Comparison of ENCODE assay signal across 21 mouse cellular contexts in the genomic region with DNA sequence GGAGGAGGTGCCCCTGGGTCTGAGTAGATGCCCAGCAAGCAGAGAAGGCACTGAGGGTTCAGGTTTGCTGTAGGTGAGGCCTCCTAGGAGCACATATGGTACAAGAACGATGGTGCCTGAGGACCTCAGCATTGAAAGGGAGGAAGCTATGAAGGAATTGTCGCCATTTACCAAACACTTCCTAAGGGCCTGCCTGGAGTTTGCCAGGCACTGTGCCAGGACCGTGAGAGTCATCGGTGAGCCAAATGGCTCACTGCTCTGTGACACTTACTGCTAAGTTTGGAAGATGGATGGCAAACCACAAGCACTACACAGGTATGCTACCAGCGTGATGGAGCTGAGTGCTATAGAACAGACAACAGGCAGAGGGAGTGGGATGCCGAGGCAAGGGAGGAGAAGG. TPM values are rescaled to one million over a fixed set of nuclear protein-coding genes. Genes with fewer than 3 reads are reported as not detected.
"Had no signal": no experiment of that assay in that cellular context is flagged by ENCODE, and none has a peak within 500 bp of the region (broad histone marks: within the 10 kb centered on the region; RNA-seq: fewer than 3 reads in every experiment).

No protein-coding gene starts in this region.

- H3K9me3 ChIP-seq: kidney, embryonic 15.5 days; liver, embryonic 13.5 days; midbrain, embryonic 10.5 days; midbrain, embryonic 15.5 days; neural tube, embryonic 12.5 days; neural tube, embryonic 15.5 days; stomach, embryonic 15.5 days had no signal

- H3K4me1 ChIP-seq: kidney, embryonic 15.5 days; liver, embryonic 13.5 days; midbrain, embryonic 15.5 days; neural tube, embryonic 12.5 days; neural tube, embryonic 15.5 days; stomach, embryonic 15.5 days had no signal

- ATAC-seq: midbrain, embryonic 15.5 days had no signal

- H3K4me2 ChIP-seq: kidney, embryonic 15.5 days; liver, embryonic 13.5 days; midbrain, embryonic 15.5 days; neural tube, embryonic 12.5 days; neural tube, embryonic 15.5 days; stomach, embryonic 15.5 days had no signal

- H3K27ac ChIP-seq: kidney, embryonic 15.5 days; left cerebral cortex, adult 2 months; liver, embryonic 13.5 days; midbrain, embryonic 10.5 days; midbrain, embryonic 15.5 days; neural tube, embryonic 12.5 days; neural tube, embryonic 15.5 days; stomach, embryonic 15.5 days had no signal

- DNase-seq: kidney, postnatal 10 days; kidney, postnatal 36 days; layer of hippocampus, postnatal 36 days; liver, embryonic 13.5 days; lung, adult 2 months; lung, postnatal 14 days; lung, postnatal 4 days; right cerebral cortex, adult 18-20 months; right cerebral cortex, postnatal 14 days; right cerebral cortex, postnatal 4 days; thymus, adult 2 months; thymus, postnatal 14 days; thymus, postnatal 4 days had no signal

- H3K36me3 ChIP-seq: kidney, embryonic 15.5 days; liver, embryonic 13.5 days; midbrain, embryonic 10.5 days; midbrain, embryonic 15.5 days; neural tube, embryonic 12.5 days; neural tube, embryonic 15.5 days; stomach, embryonic 15.5 days had no signal

- H3K27me3 ChIP-seq: kidney, embryonic 15.5 days; liver, embryonic 13.5 days; midbrain, embryonic 15.5 days; neural tube, embryonic 12.5 days; neural tube, embryonic 15.5 days; stomach, embryonic 15.5 days had no signal

- H3K4me3 ChIP-seq: kidney, embryonic 15.5 days; left cerebral cortex, adult 2 months; liver, embryonic 13.5 days; midbrain, embryonic 10.5 days; midbrain, embryonic 15.5 days; neural tube, embryonic 12.5 days; neural tube, embryonic 15.5 days; stomach, embryonic 15.5 days had no signal

- H3K9ac ChIP-seq: kidney, embryonic 15.5 days; liver, embryonic 13.5 days; midbrain, embryonic 15.5 days; neural tube, embryonic 12.5 days; neural tube, embryonic 15.5 days; stomach, embryonic 15.5 days had no signal

RNA-seq across cellular contexts. Expression of a gene that starts 30.9 kb away (rescaled TPM):
- polyA plus RNA-seq: kidney, embryonic 15.5 days; lung, embryonic 16.5 days had no signal
